Mouse (Mus musculus): ENCODE data around the gene Fgf7. TPM values are rescaled to one million over a fixed set of nuclear protein-coding genes. Genes with fewer than 3 reads are reported as not detected.

The Fgf7 gene
- polyA plus RNA-seq (2021; fragmentation: Nextera tagmentation): 0.10 and 0.26 TPM in 2 replicates
- long read RNA-seq, experiment 1: 0 reads
- long read RNA-seq, experiment 2: 0 reads

GRCm38 (mm10) chr2:126034379-126035005 lies at the start of gene Fgf7:
Gene Fgf7 (plus strand): TSS chr2:126034658.

Other genes starting within 250 kb of the Fgf7 start
- gene Galk2, start 175.5 kb upstream of the Fgf7 start, polyA plus RNA-seq (2021; fragmentation: Nextera tagmentation): 20.9 and 26.3 TPM in 2 replicates
- 45.7 and 60.8 TPM in 2 replicates for gene Cops2, start 175.5 kb upstream of the Fgf7 start, polyA plus RNA-seq (2021; fragmentation: Nextera tagmentation)
- gene Fam227b, start 117.3 kb downstream of the Fgf7 start, polyA plus RNA-seq (2021; fragmentation: Nextera tagmentation): not detected in 2 replicates
- 22.9 and 24.1 TPM in 2 replicates for gene Dtwd1, start 117.5 kb downstream of the Fgf7 start, polyA plus RNA-seq (2021; fragmentation: Nextera tagmentation)
- gene Gm17555, start 180.4 kb downstream of the Fgf7 start, polyA plus RNA-seq (2021; fragmentation: Nextera tagmentation): not detected in 2 replicates